Mouse (Mus musculus) layer of hippocampus, adult 9-10 months (tissue): Measurements from ENCODE around the gene 4930402F06Rik.

Source experiments
- DNase-seq: peaks from one replicate; pipeline ENCODE4 v3.0.0; 2022; ENCODE audit warnings: low spot score

4930402F06Rik gene

DNA sequence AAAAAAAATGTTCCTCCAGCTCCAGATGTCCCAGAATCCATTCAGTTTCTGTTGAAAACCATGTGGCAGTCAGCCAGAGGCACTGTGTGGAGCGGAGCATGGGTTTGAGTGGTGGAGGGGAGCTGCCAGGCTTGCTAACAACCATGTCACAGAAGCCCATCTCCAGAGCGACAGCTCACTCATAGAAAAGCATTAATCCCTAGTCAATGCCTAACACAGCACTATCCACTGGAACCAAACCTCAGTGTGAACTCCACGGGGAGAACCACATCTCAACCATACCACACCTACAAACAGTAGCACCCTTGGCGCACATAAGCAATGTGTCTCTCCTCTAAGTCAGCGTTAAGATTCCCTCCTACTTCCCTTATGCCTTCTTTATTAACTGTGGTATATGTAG is at the start of gene 4930402F06Rik:
4930402F06Rik (minus strand) TSS at position 80 of the 400 bp plus-strand sequence.
- no peak for DNase-seq

- no peak for DNase-seq
Observed at GRCm38 (mm10) chr2:35446300-35446699, 49.3 kb upstream of the 4930402F06Rik start.

- DNase-seq, result no peak
Observed at GRCm38 (mm10) chr2:35445610-35446009, 48.6 kb upstream of the 4930402F06Rik start.

GRCm38 (mm10) chr2:35444764-35445262 is 47.8 kb upstream of the 4930402F06Rik start:
- no peak for DNase-seq

DNA sequence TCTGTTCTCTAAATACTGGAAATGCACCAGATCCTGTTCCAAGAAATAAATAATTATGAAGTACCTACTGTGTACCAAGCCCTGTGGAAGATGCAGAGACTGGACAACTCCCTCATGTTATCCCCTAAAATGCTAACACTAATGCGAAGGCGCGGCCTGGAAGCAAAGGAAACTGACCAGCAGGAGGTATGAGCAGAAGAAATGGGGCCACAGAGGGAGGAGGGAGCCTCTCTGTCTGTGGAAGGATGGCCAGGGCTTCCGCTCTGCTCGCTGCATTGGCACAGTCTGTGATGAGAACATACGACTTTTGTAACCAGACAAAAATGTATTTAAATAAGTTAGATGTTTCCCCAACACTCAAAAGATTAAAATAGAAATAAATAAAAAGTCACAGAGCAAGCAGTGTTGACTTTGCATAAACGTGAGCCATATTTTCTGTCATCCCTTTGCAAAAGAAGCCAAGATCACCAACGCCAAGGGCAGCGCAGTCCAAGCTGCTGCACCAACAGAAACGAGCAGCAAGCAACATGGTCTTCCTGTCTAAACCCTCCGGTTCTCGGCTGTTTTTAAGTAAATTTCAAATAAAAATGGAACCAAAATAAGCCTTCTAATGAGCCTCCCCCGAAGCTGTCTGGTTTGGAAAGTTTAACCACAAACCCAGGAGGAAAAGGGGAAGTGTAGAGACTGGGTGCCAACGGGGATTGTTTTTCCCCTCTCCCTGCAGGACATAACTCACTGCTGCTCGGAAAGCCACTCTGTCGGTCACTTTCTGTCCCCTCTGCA is 47.2 kb upstream of the 4930402F06Rik start:
- no peak for DNase-seq

- no peak for DNase-seq
Observed at GRCm38 (mm10) chr2:35443325-35443724, 46.4 kb upstream of the 4930402F06Rik start.

- no peak for DNase-seq
Observed at GRCm38 (mm10) chr2:35442079-35442478, 45.1 kb upstream of the 4930402F06Rik start.

DNA sequence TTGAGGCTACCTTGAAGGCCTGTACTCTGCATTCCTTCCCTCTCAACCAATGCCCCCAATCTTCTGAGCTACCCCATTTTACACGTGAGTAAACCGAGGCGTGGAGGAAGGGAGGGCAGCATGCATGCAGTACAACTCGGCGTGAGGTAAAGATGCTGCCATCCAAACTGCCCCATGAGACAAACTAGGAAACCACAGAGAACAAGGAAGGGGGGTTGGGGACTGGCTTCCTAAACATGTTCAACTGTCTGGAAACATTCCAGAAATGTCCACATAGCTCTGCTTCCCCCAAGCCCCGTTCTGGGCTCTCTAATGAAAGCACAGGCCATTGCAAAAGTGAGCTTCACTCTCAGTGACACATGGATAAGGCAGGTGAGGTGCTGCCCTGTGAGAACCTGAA is 44.4 kb upstream of the 4930402F06Rik start:
- DNase-seq, result no peak

DNA sequence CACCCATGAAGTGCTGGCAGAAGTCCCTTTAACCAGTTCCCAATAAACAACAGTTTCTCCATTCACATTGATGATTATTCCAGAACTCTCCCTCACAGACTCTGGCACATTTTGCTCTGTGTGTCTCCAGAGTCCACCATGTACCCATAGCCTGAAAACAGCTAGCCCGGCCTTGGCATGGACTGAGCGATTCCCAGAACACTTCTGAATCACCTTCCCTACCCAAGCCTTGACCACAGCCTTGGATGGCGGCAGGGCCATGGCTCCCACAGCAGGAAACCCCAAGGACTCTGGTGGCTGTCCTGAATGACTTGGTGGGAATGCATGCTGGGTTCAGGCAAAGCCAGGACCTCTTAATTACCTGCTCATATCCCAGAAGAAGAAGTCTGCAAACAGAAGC is 43.5 kb upstream of the 4930402F06Rik start:
- no peak for DNase-seq

- no peak for DNase-seq
Observed at GRCm38 (mm10) chr2:35437796-35438195, 40.8 kb upstream of the 4930402F06Rik start.

GRCm38 (mm10) chr2:35434576-35435123 is 37.7 kb upstream of the 4930402F06Rik start:
- no peak for DNase-seq

- no peak for DNase-seq
Observed at GRCm38 (mm10) chr2:35433428-35433827, 36.5 kb upstream of the 4930402F06Rik start.

DNA sequence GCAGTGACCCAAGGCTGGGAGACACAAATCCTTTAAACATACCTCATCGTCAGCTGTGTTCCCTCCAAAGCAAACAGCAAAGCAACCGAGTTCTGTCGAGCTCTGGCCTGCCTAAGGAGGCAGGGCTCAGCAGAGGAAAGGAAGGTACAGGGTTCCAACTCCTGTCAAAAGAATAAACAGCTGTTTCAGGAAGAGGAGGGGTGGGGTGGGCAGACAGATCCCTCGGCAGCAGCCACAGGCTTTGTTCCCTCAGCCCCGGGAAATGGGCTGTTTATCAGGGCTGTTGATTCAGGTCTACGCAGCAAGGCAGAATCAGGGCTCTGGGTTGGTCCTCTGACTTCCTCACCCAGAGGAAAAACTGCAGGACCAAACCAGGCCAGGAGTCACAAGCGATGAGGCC is 35.5 kb upstream of the 4930402F06Rik start:
- DNase-seq, result no peak

GRCm38 (mm10) chr2:35432011-35432410 is 35.0 kb upstream of the 4930402F06Rik start:
- no peak for DNase-seq

GRCm38 (mm10) chr2:35430806-35431205 is 33.8 kb upstream of the 4930402F06Rik start:
- no peak for DNase-seq

GRCm38 (mm10) chr2:35428615-35429300 is 31.8 kb upstream of the 4930402F06Rik start:
- DNase-seq, result no peak

- no peak for DNase-seq
Observed at GRCm38 (mm10) chr2:35427559-35427958, 30.6 kb upstream of the 4930402F06Rik start.

DNA sequence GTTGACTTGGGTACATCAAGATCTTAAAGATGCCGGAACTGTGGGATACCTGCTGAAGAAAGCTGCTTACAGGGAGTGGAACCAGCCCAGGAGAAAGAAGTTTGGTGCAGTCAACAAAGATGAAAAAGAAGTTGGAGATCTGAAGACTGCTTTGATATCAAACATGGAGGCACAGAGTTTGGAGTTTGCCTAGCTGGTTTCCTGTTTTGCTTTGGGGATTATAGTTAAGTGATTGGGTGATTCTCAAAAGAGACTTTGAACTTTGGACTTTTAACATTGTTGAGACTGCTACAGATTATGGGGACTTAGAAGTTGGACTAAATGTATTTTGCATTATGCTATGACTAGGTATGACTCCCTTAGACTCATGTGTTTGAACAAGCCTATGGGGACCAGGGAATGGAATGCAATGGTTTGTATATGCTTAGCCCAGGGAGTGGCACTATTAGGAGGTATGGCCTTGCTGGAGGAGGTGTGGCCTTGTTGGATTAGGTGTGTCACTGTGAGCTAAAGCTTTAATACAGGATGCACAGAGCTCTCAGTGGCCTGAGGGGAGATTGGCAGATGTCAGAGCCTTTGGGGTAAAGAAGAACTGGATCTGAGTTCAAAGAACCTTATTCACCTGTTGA is 26.9 kb upstream of the 4930402F06Rik start:
- DNase-seq, result no peak

- DNase-seq, result no peak
Observed at GRCm38 (mm10) chr2:35422384-35422783, 25.4 kb upstream of the 4930402F06Rik start.

GRCm38 (mm10) chr2:35420681-35421080 is 23.7 kb upstream of the 4930402F06Rik start:
- no peak for DNase-seq

- no peak for DNase-seq
Observed at GRCm38 (mm10) chr2:35419671-35420070, 22.7 kb upstream of the 4930402F06Rik start.

DNA sequence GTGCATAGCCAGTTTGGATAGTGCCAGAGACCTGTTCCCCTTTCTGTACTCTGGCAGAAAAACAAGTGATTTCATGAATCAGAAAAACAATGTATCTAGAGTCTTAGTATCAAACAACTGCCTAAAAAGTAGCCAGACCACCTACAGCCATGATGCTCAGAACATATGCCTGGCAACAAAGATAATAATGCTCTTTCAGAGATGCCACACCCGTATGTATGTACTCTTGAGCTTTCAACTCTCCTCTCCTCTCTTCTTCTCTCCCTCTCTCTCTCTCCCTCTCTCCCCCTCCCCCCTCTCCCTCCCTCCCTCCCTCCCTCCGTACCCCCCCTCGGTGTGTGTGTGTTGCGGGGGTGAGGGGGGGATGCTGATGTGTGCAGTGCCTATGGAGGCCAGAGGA is 22.3 kb upstream of the 4930402F06Rik start:
- DNase-seq, result no peak
